Mouse (Mus musculus) heart, postnatal 0 days (tissue): ENCODE results near the gene Ppm1f. TPM values are rescaled to one million over a fixed set of nuclear protein-coding genes. Genes with fewer than 3 reads are reported as not detected.
A peak's percentile ranks its signal among the peaks of the same experiment; 100 is the strongest.

Experiments
- ATAC-seq: fragments of 200-750 bp; cut with Nextera tagmentation; 2 replicates; pipeline ENCODE4 v1.8.0; 2017; ENCODE audit warnings: low read depth, moderate number of reproducible peaks, moderate library complexity; ENCODE audit not compliant: insufficient read depth
- DNase-seq: peaks from one replicate; pipeline ENCODE4 v3.0.0-alpha.2; 2016; ENCODE audit warnings: low spot score
- H3K27ac ChIP-seq: fragments of 300-500 bp; sonication (generic); 2 replicates; pipeline ENCODE4 v1.5.1; 2014; ENCODE audit warnings: low read depth, mild to moderate bottlenecking
- H3K27me3 ChIP-seq: fragments of 300-500 bp; sonication (generic); 2 replicates; pipeline ENCODE4 v1.6.1; 2014; ENCODE audit warnings: low read length, mixed read lengths; ENCODE audit not compliant: control insufficient read depth, insufficient read depth
- H3K36me3 ChIP-seq: fragments of 300-500 bp; sonication (generic); replicated peaks from 2 replicates; pipeline ENCODE4 v1.6.1; 2014; ENCODE audit warnings: low read length, mixed read lengths; ENCODE audit not compliant: control insufficient read depth, insufficient read depth
- H3K4me1 ChIP-seq: fragments of 300-500 bp; sonication (generic); 2 replicates; pipeline ENCODE4 v1.6.1; 2014; ENCODE audit warnings: antibody characterized with exemption; ENCODE audit not compliant: control insufficient read depth, insufficient read depth
- H3K4me2 ChIP-seq: fragments of 300-500 bp; sonication (generic); 2 replicates; pipeline ENCODE4 v1.6.1; 2014; ENCODE audit warnings: low read depth, mild to moderate bottlenecking, low read length, moderate library complexity
- H3K4me3 ChIP-seq: fragments of 300-500 bp; sonication (generic); 2 replicates; pipeline ENCODE4 v1.5.1; 2014; ENCODE audit warnings: low read depth, low read length
- H3K9ac ChIP-seq: fragments of 300-500 bp; sonication (generic); replicated peaks from 2 replicates; pipeline ENCODE4 v1.6.1; 2014; ENCODE audit warnings: low read depth, low read length, mixed read lengths
- H3K9me3 ChIP-seq: fragments of 300-500 bp; sonication (generic); replicated peaks from 2 replicates; pipeline ENCODE4 v1.6.1; 2016; ENCODE audit warnings: low read length; ENCODE audit not compliant: control insufficient read depth
- CTCF ChIP-seq: IDR thresholded peaks from 2 replicates; pipeline ENCODE4 v1.5.1; 2016; ENCODE audit warnings: antibody characterized with exemption, control low read depth, low read depth
- EP300 ChIP-seq: IDR thresholded peaks from 2 replicates; pipeline ENCODE4 v1.6.1; 2016; ENCODE audit warnings: antibody characterized with exemption, low read depth
- WGBS: fragments of 180-500 bp; shearing (Covaris S2); extraction: QIAGEN DNeasy Blood & Tissue Kit; methylation state at CpG from one replicate; pipeline ENCODE4 v1.1.7; 2014; 5-methylcytosine and 5-hydroxymethylcytosine counted together
- polyA plus RNA-seq: library from polyadenylated mRNA; unstranded; fragments of >200 nt; fragmentation: Nextera tagmentation; extraction: Ambion mirVana; gene quantifications from 2 replicates; pipeline ENCODE4 v1.2.1, GENCODE M21; 2015
- total RNA-seq: library from RNA; depleted of rRNA; stranded (reverse); fragments of >200 nt; gene quantifications from 2 replicates; pipeline ENCODE4 v1.2.3, GENCODE M21; 2014; ENCODE audit warnings: low replicate concordance

The Ppm1f gene
- total and polyA plus RNA-seq, 2 experiments from 2014 or later = 16.4 to 40.4 TPM

- H3K27me3 ChIP-seq = no peaks in the 10 kb centered on the region
- no peak overlapping the region for H3K4me3 ChIP-seq
- 62% methylated on average over 13 of the region's 13 CpGs for WGBS
- no peak overlapping the region for H3K9ac ChIP-seq
- ATAC-seq (no peak), DNase-seq (no peak)
- no peaks in the 10 kb centered on the region for H3K4me1 ChIP-seq
- no peak overlapping the region for H3K27ac ChIP-seq
- no peaks in the 10 kb centered on the region for H3K9me3 ChIP-seq
- H3K4me2 ChIP-seq = no peak overlapping the region
- TF ChIP-seq CTCF = no peak
- no peak for TF ChIP-seq EP300
- no peaks in the 10 kb centered on the region for H3K36me3 ChIP-seq
Measured at GRCm38 (mm10) chr16:16856731-16857476, 39.4 kb upstream of the Ppm1f start.

- Histone ChIP-seq H3K4me2 (no peak overlapping the region), H3K9ac (no peak overlapping the region), H3K4me3 (no peak overlapping the region), H3K27ac (no peak overlapping the region), H3K36me3 (no peaks in the 10 kb centered on the region), H3K4me1 (no peaks in the 10 kb centered on the region), H3K27me3 (no peaks in the 10 kb centered on the region), H3K9me3 (no peaks in the 10 kb centered on the region)
- WGBS = 63% methylated on average over 3 of the region's 3 CpGs
- no peak for DNase-seq
- no peak for ATAC-seq
- no peak for TF ChIP-seq CTCF
- no peak for TF ChIP-seq EP300
Measured at GRCm38 (mm10) chr16:16862288-16862687, 34.0 kb upstream of the Ppm1f start.

GRCm38 (mm10) chr16:16863978-16864377, 32.3 kb upstream of the Ppm1f start, which contains the start of gene Igll1:
TSS of gene Igll1 (minus strand) at chr16:16863985.
- Histone ChIP-seq H3K4me1 (no peaks in the 10 kb centered on the region), H3K36me3 (no peaks in the 10 kb centered on the region), H3K4me3 (no peak within 1 kb of the TSS), H3K4me2 (no peak within 1 kb of the TSS), H3K27ac (no peak within 1 kb of the TSS), H3K9ac (no peak within 1 kb of the TSS), H3K27me3 (no peaks in the 10 kb centered on the region), H3K9me3 (no peaks in the 10 kb centered on the region)
- 70% methylated on average over 2 of the region's 2 CpGs for WGBS
- ATAC-seq (no peak), DNase-seq (no peak)
- no peak for TF ChIP-seq CTCF
- TF ChIP-seq EP300 = no peak

- no peak for DNase-seq
- H3K27ac ChIP-seq = no peak overlapping the region
- TF ChIP-seq EP300 (no peak), CTCF (no peak)
- no peak; the same call in 1 of the 2 replicates for ATAC-seq
- H3K27me3 ChIP-seq = no peaks in the 10 kb centered on the region
- no peaks in the 10 kb centered on the region for H3K36me3 ChIP-seq
- no peaks in the 10 kb centered on the region for H3K9me3 ChIP-seq
- H3K4me3 ChIP-seq = no peak overlapping the region
- H3K9ac ChIP-seq = no peak overlapping the region
- H3K4me2 ChIP-seq = no peak overlapping the region
- H3K4me1 ChIP-seq = peaks cover 2% of the 10 kb centered on the region; the same call in 1 of the 2 replicates
Measured at GRCm38 (mm10) chr16:16865217-16865616, 31.1 kb upstream of the Ppm1f start.

GRCm38 (mm10) chr16:16865696-16866561, 30.3 kb upstream of the Ppm1f start:
- Histone ChIP-seq H3K4me2 (no peak overlapping the region), H3K27me3 (no peaks in the 10 kb centered on the region), H3K9me3 (no peaks in the 10 kb centered on the region), H3K27ac (peak overlapping the region; percentile 1; the same call in 1 of the 2 replicates), H3K9ac (no peak overlapping the region), H3K4me3 (no peak overlapping the region), H3K4me1 (peaks cover 3% of the 10 kb centered on the region; the same call in 1 of the 2 replicates), H3K36me3 (no peaks in the 10 kb centered on the region)
- 40% methylated on average over 4 of the region's 5 CpGs for WGBS
- TF ChIP-seq CTCF = no peak
- no peak for TF ChIP-seq EP300
- ATAC-seq (no peak), DNase-seq (no peak)
